Mouse (Mus musculus) bone marrow, adult 2 months (tissue): ENCODE results near the gene Cnn2. TPM values are rescaled to one million over a fixed set of nuclear protein-coding genes. Genes with fewer than 3 reads are reported as not detected.

Experiments used
- H3K27ac ChIP-seq: fragments of 200-500 bp; 2 replicates; pipeline ENCODE4 v1.5.1; 2012; ENCODE audit warnings: low read depth, mild to moderate bottlenecking, control low read depth, inconsistent platforms, low read length; ENCODE audit not compliant: control insufficient read depth, poor library complexity, insufficient read depth
- H3K4me1 ChIP-seq: fragments of 200-500 bp; 2 replicates; pipeline ENCODE4 v1.6.1; 2011; ENCODE audit warnings: low read length; ENCODE audit not compliant: control insufficient read depth, insufficient read depth
- H3K4me3 ChIP-seq: fragments of 200-500 bp; replicated peaks from 2 replicates; pipeline ENCODE3; 2011; ENCODE audit warnings: mild to moderate bottlenecking, low read depth, low read length, control low read depth; ENCODE audit not compliant: control insufficient read depth
- CTCF ChIP-seq: fragments of 200-500 bp; IDR thresholded peaks from 2 replicates; pipeline ENCODE4 v1.5.1; 2011; ENCODE audit warnings: low read length, control low read depth; ENCODE audit not compliant: control insufficient read depth, insufficient read depth
- POLR2A ChIP-seq: fragments of 200-500 bp; IDR thresholded peaks from 2 replicates; pipeline ENCODE4 v1.6.1; 2011; ENCODE audit warnings: low read depth, mild to moderate bottlenecking, control low read depth, low read length, borderline replicate concordance; ENCODE audit not compliant: control insufficient read depth
- WGBS: fragments of 180-500 bp; shearing (Covaris S2); methylation state at CpG from one replicate; pipeline ENCODE4 v1.1.7; 2018; 5-methylcytosine and 5-hydroxymethylcytosine counted together
- polyA plus RNA-seq: library from polyadenylated mRNA; stranded (reverse); fragments of >200 nt; gene quantifications from 2 replicates; pipeline ENCODE4 v1.2.4, GENCODE M21; 2011; ENCODE audit warnings: low replicate concordance; ENCODE audit not compliant: missing spikeins, insufficient read depth, insufficient read length

The Cnn2 gene
- polyA plus RNA-seq: 41.7 and 92.4 TPM in 2 replicates

DNA sequence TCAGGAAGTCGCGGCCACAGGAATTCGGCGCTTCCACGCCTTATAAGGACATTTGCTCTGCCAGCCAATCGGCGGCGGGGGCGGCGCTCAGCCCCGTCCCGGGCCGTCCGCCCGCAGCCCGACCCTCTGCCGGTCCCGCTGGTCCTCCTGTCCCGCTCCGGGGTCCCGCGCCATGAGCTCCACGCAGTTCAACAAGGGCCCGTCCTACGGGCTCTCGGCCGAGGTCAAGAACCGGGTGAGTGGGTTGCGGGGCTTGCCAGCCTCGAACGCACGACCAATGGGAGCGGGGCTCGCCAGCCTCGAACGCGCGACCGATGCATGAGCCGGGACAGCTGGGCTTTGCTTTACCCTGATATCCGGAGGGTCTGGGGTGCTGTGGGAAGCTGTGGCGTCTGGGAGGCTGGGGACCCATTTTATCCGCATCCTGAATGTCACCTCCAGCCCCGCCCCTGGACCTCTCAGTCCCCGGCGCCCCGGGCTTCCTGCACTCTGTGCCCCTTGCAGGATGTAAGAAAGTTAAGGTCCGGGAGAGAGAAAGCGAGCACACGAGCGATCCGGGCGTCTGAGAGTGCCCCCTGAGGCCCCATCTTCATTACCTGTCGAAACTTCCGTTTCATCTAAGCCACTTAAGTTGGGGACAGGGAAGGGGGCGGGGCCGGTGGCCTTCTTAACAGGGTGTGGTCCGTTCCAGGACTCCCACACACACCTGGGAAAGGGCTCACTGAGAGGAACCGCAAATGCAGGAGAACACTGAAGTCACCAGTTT lies at the start of gene Cnn2:
Gene Cnn2 (plus strand): TSS at position 79 of the 766 bp plus-strand sequence.
- H3K4me1 ChIP-seq: peaks cover 8% of the 10 kb centered on the region; the same call in 1 of the 2 replicates
- TF ChIP-seq CTCF (no peak), POLR2A (peak; percentile 63; the same call in 1 of the 2 replicates)
- peak within 1 kb of the TSS; percentile 92 for H3K27ac ChIP-seq
- under 1% methylated on average over 59 of the region's 59 CpGs for WGBS
- peak within 1 kb of the TSS; percentile 95 for H3K4me3 ChIP-seq

DNA sequence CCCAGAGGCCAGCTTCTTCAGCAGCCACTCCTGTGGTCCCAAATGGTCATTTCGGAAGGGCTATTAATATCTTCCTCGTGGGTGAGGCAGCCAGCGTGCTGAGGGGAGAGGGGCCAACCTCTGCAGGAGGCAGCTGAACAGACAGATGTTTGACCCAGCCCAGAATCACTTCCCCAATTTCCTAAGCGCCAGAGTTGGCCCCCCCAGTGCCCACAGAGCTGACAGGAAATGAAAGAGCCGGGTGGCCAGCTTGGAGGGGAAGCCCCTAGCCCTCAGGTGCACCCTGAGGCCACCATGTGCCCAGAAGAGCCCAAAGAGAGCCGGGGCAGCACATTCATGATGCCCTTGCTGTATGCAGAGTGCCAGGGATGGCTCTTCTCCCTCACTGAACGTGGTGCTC lies 47.6 kb upstream of the Cnn2 start:
- no peak overlapping the region for H3K4me3 ChIP-seq
- peaks cover 28% of the 10 kb centered on the region for H3K4me1 ChIP-seq
- 8% methylated on average over 7 of the region's 7 CpGs for WGBS
- TF ChIP-seq POLR2A (peak; percentile 30; the same call in 1 of the 2 replicates), CTCF (no peak)
- peak overlapping the region; percentile 43; the same call in 1 of the 2 replicates for H3K27ac ChIP-seq

DNA sequence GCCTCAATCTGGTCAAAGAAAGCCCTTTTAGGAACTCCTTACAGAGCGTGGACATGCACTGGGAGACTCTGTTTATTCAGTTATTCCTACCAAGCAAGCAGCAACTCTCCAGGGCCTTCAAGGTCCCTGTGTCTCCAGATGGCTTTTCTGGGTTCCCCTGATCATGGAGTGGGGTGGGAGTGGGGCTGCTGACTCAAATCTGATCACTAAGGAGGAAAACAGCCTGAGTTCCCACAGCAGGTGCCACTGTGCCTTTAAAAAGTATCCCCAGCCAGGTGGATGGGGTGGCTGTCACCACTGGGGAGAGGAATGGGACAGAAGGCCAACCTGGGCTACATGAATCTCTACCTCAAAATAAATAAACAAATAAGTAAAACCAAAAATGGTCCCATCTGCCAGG lies 45.4 kb upstream of the Cnn2 start:
- 69% methylated on average over 1 of the region's 1 CpGs for WGBS
- Histone ChIP-seq H3K27ac (peak overlapping the region; percentile 43; the same call in 1 of the 2 replicates), H3K4me1 (peaks cover 18% of the 10 kb centered on the region), H3K4me3 (no peak overlapping the region)
- TF ChIP-seq POLR2A (no peak), CTCF (no peak)

DNA sequence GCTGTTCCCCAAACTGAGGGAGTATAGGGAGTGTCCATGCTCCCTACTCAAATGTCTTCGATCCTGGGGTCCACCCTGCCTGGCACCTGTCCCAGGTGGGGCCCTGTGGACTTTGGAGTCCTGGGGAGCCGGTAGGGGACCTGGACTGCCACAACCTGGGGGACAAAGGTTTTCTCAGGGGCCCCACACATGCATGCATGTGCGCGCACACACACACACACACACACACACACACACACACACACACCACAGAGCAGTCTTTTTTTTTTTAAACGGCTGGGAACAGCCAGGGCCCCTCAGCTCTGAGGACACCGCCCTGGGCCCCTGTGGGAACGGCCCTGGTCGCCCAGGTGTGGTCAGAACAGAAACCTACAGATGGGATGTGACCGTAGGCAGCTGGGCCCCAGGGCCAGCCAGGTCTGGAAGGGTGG lies 44.9 kb upstream of the Cnn2 start:
- WGBS: 72% methylated on average over 9 of the region's 9 CpGs
- H3K27ac ChIP-seq: peak overlapping the region; percentile 43
- H3K4me1 ChIP-seq: peaks cover 16% of the 10 kb centered on the region

DNA sequence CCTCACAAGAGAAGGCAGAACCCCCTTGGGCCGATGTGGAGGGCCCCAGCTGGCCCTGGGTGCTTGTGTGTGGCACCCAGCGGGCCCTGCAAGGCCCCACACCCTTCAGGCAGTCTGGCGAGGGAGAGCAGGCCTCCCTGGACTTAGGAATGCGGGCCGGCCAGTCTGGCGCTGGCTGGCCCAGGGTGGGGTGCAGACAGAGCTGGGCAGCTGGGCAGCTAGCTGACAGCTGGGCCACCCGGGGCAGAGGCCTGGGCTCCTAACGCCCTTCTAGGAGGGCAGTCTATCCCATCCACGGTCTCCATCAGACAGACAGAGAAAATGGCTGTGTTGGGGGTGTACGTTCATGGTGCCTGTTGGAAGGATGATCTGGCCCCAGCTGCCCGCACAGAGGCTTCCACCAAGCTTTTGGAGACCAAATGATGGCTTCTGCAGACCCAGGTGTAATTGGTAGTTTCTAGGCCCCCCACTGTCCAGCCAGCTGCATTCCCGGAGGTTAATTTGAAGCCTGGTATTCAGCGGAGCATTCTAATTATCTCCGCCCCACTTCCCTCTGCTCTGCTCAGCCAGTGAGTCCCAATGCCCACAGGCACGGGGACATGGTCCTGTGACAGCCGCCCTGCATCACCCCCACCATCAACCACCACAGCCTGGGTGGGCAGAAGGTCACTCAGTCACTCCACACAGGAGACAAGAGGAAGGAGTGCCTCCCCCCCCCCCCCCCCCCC lies 42.7 kb upstream of the Cnn2 start:
- 70% methylated on average over 16 of the region's 16 CpGs for WGBS
- H3K4me1 ChIP-seq: peaks cover 7% of the 10 kb centered on the region
- no peak overlapping the region for H3K4me3 ChIP-seq
- no peak for TF ChIP-seq CTCF
- H3K27ac ChIP-seq: no peak overlapping the region

More for the DNA sequence above, 44.9 kb upstream of the Cnn2 start:
- no peak for TF ChIP-seq POLR2A
- no peak for TF ChIP-seq CTCF
- no peak overlapping the region for H3K4me3 ChIP-seq

DNA sequence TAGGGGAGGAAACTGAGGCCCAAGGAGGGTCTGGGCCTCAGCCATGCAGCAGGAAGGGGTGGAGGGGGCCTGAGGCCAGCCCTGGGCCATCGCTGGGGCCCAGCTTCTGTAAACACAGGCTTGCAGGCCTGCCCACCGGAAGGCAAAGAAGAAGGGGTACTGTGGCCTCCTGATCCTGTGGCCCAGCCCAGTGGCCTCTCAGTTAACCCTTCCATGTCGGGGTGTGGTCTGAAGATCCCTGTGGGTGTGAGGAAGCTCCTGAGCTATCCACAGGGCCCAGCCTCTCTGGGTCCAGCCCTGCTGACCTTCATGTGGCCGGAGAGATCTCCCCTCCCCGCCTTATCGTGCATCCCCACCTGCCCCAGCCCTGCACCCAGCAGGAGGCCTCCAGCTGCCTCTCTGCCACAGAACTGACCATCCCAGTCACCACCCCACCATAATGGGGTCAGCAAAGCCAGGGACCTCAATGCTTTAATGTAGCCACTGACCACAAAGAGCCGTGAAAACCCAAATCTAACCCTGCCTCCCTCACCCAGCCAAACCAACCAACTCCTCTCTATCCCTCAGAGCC lies 41.5 kb upstream of the Cnn2 start:
- no peak overlapping the region for H3K4me3 ChIP-seq
- 46% methylated on average over 7 of the region's 7 CpGs for WGBS
- H3K4me1 ChIP-seq: peaks cover 5% of the 10 kb centered on the region
- H3K27ac ChIP-seq: peak overlapping the region; percentile 21
- TF ChIP-seq CTCF (no peak), POLR2A (0 out of 2 replicates have a peak, but pooled peaks have one; percentile 7)

DNA sequence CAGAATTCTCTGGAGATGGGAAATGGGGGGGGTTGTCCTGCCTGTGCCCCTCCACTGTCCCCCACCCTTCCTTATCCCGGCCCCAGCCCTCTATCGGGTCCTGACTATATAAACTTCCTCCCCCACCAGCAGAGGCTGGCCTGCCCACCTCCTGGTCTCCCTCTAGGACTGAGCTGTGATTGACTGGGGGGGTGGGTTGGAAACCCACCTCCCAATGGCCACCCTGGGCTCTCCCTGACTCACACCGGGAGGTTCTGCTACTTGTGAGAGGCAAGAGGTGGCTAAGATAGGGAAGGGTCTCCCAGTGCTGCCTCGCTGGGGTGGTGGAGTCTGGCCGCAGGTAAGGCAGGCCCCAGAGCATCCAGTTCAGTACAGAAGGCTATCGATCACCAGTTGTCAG lies 40.9 kb upstream of the Cnn2 start:
- WGBS: 79% methylated on average over 6 of the region's 6 CpGs
- Histone ChIP-seq H3K27ac (no peak overlapping the region), H3K4me1 (peaks cover 5% of the 10 kb centered on the region), H3K4me3 (no peak overlapping the region)
- no peak for TF ChIP-seq CTCF
- no peak for TF ChIP-seq POLR2A

DNA sequence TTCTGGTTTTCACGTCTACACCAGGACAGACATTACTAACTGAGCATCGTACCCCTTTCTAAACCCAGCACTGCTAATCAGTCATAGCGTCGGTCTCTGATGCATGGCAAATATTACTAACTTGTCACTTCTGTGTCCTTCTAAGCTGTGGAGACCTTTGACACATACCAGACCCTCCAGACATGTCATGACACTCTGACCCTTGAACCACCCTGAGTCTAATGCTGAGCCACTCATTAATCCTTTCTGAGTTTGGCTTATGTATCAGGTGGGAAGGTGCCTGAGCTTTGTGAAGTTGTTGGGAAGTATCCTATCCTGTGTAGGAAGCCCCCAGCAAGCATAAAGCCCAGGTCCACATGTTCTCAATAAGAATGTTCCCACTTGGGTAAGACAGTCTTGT lies 38.5 kb upstream of the Cnn2 start:
- no peak overlapping the region for H3K4me3 ChIP-seq
- H3K4me1 ChIP-seq: peaks cover 3% of the 10 kb centered on the region
- no peak for TF ChIP-seq POLR2A
- no peak for TF ChIP-seq CTCF
- H3K27ac ChIP-seq: no peak overlapping the region
- 93% methylated on average over 4 of the region's 4 CpGs for WGBS
